Mouse (Mus musculus): Measurements from ENCODE around the gene Ccdc141.

GRCm38 (mm10) chr2:77149576-77149975, 20.9 kb downstream of the Ccdc141 start:
- TF ChIP-seq CTCF (IDR thresholded peaks at IDR 0.05; ENCODE audit: low read depth) (no peak), EP300 (IDR thresholded peaks at IDR 0.05; ENCODE audit: low read depth) (no peak)
